Mouse (Mus musculus): Measurements from ENCODE around the gene Prkch.

DNA sequence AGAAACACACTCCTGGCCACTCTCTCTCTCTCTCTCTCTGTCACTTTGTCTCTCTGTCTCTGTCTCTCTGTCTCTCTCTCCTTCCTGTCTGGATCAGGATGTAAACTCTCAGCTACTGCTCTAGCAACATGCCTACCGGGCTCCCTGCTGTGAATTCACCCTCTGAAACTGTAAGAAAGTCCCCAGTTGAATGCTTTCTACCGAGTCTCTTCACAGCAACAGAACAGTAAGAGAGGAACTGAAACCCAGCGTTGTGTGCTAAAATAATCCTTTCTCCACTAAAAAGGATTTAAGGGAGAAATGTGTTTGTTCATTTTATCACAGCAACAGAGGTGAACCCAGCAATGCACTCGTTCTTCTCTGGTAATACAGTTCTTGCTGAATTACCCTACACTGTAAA is 138.5 kb downstream of the Prkch start:
- TF ChIP-seq CTCF (IDR thresholded peaks at IDR 0.05; ENCODE audit: insufficient read depth, low read depth, low read length) (no peak), POLR2A (IDR thresholded peaks at IDR 0.05; ENCODE audit: insufficient read depth, low read depth, low read length) (no peak)
